Mouse (Mus musculus) myocyte (in vitro differentiated cells): ENCODE data around the gene Cracr2a.

Experiments used
- MYOG ChIP-seq, 3 experiments: IDR thresholded peaks; one replicate each; pipeline ENCODE4 v1.6.1; 2011; ENCODE audit warnings: control low read depth in 2 of 3, low read depth in 2 of 3, mild to moderate bottlenecking in 2 of 3; ENCODE audit not compliant: insufficient read length in 2 of 3, control insufficient read depth in 1 of 3, insufficient read depth in 1 of 3
- POLR2A ChIP-seq: IDR thresholded peaks from one replicate; pipeline ENCODE4 v1.6.1; 2011; ENCODE audit warnings: low read depth, mild to moderate bottlenecking, control low read depth, moderate library complexity; ENCODE audit not compliant: insufficient read length
- POLR2AphosphoS2 ChIP-seq: IDR thresholded peaks from one replicate; pipeline ENCODE4 v1.6.1; 2011; ENCODE audit warnings: low read depth, control low read depth; ENCODE audit not compliant: insufficient read length

GRCm38 (mm10) chr6:127618686-127619085 lies 57.5 kb downstream of the Cracr2a start:
- TF ChIP-seq POLR2A (no peak), MYOG (IDR thresholded peaks at IDR 0.05; ENCODE audit: control insufficient read depth in 1 of 3, insufficient read depth in 1 of 3, insufficient read length in 2 of 3, low read depth in 2 of 3) (no peak), POLR2AphosphoS2 (no peak)
